Mouse (Mus musculus) left cerebral cortex, postnatal 4 days (tissue): Measurements from ENCODE around the gene Dyx1c1. TPM values are rescaled to one million over a fixed set of nuclear protein-coding genes. Genes with fewer than 3 reads are reported as not detected.

ENCODE experiments used
- DNase-seq: peaks from one replicate; pipeline ENCODE4 v3.0.0-alpha.2; 2022
- intact Hi-C: fragments of 180-260 bp; cut with DNase I; formaldehyde crosslinking; loops from one replicate; pipeline ENCODE4 v1.15.1; 2025
- microRNA-seq: library from miRNA; unstranded; fragments of <30 nt; microRNA quantifications from one replicate; pipeline ENCODE4 v1.2.0, GENCODE M21; 2022
- total RNA-seq, 2 experiments: library from RNA; stranded (reverse); gene quantifications; 2 replicates each; pipeline ENCODE4 v1.2.3; 2021

Dyx1c1 gene
- total RNA-seq, 2 experiments from 2014 or later, result 1.5 to 1.8 TPM

DNA sequence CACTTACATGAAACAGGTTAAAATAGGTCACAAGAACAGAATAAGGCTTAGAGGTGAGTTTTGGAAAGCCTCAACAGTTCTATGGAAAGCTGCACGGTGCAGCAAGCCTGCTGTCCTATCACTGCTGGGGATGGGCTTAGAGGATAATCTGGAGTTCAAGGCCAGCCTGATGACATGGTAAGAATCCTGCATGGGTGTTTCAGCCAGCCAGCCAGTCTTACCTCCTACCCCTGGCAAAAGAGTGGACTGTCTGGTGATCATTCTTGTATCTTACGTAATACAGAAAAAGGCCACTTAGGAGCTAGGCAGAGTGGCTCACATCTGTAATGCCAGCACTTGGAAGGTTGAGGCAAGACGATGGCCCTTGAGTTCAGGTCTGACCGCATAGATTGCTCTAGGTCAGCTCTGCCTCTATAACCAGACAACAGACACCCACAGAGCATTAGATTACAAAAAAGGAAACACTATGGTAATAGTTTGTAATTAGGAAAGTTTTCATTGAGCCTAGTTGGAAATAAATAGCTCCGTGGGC, 62.0 kb downstream of the Dyx1c1 start:
- intact Hi-C loops, result no loop called here
- DNase-seq, result no peak

Small RNA genes lying within 50 kb of the gene (microRNA-seq; reads per million reads assigned to microRNA genes)
- not detected for gene Gm27353

Other genes starting within 250 kb of the Dyx1c1 start
- under 1 TPM; 0.48 to 0.52 TPM for gene Prtg, start 151.9 kb upstream of the Dyx1c1 start, total RNA-seq
- 10 to 100 TPM; 26.1 to 26.2 TPM for gene Pygo1, start 33.1 kb upstream of the Dyx1c1 start, total RNA-seq
- under 1 TPM in 1 of 2 experiments, not detected in 1; 0.87 TPM for gene Gm44503, start 67 bp downstream of the Dyx1c1 start, total RNA-seq
- gene Ccpg1os, start 26.6 kb downstream of the Dyx1c1 start, total RNA-seq, result 1 to 10 TPM; 5.5 to 7.0 TPM
- gene Ccpg1, start 26.6 kb downstream of the Dyx1c1 start, total RNA-seq, result 10 to 100 TPM; 64.3 to 67.5 TPM
- gene Pigb, start 81.6 kb downstream of the Dyx1c1 start, total RNA-seq, result 10 to 100 TPM; 17.1 to 19.0 TPM
- 1 to 10 TPM; 2.9 to 4.7 TPM for gene Rab27a, start 86.1 kb downstream of the Dyx1c1 start, total RNA-seq
- 1 to 10 TPM in 1 of 2 experiments, under 1 TPM in 1; 0.83 to 1.5 TPM for gene Khdc3, start 143.1 kb downstream of the Dyx1c1 start, total RNA-seq
- gene Gm20509, start 143.7 kb downstream of the Dyx1c1 start, total RNA-seq, result not detected
- gene Rsl24d1, start 154.6 kb downstream of the Dyx1c1 start, total RNA-seq, result 10 to 100 TPM; 60.7 to 61.5 TPM